Mouse (Mus musculus): Measurements from ENCODE around the gene Idua. TPM values are rescaled to one million over a fixed set of nuclear protein-coding genes. Genes with fewer than 3 reads are reported as not detected.

Idua gene
- polyA plus RNA-seq, 1 experiment from 2014 or later: 9.8 TPM

- Histone ChIP-seq H3K9me3 (no peaks in the 10 kb centered on the region), H3K4me1 (replicated peaks) (peaks cover 47% of the 10 kb centered on the region), H3K4me2 (peak overlapping the region; percentile 93; the same call in 1 of the 2 replicates), H3K9ac (no peak overlapping the region), H3K27me3 (peaks cover 38% of the 10 kb centered on the region), H3K36me3 (no peaks in the 10 kb centered on the region), H3K27ac (no peak overlapping the region), H3K4me3 (no peak overlapping the region)
- WGBS: 94% methylated on average over 12 of the region's 12 CpGs
- no peak for ATAC-seq (ENCODE audit: low FRiP score)
These were observed 35.7 kb downstream of the Idua start for GRCm38 (mm10) chr5:108695861-108696260.

- no peak overlapping the region for H3K4me3 ChIP-seq
- H3K9ac ChIP-seq: no peak overlapping the region
- H3K27me3 ChIP-seq: peaks cover 34% of the 10 kb centered on the region
- peaks cover 48% of the 10 kb centered on the region for H3K4me1 ChIP-seq (replicated peaks)
- H3K9me3 ChIP-seq: no peaks in the 10 kb centered on the region
- ATAC-seq (ENCODE audit: low FRiP score): no peak
- H3K4me2 ChIP-seq: no peak overlapping the region
- WGBS: 82% methylated on average over 3 of the region's 3 CpGs
- H3K27ac ChIP-seq: no peak overlapping the region
- H3K36me3 ChIP-seq: no peaks in the 10 kb centered on the region
These were observed 36.4 kb downstream of the Idua start for GRCm38 (mm10) chr5:108696542-108696941.

GRCm38 (mm10) chr5:108697341-108697753, 37.2 kb downstream of the Idua start:
- Histone ChIP-seq H3K4me1 (replicated peaks) (peaks cover 45% of the 10 kb centered on the region), H3K27ac (peak overlapping the region; percentile 71), H3K4me2 (no peak overlapping the region)

GRCm38 (mm10) chr5:108700346-108700745, 40.2 kb downstream of the Idua start:
- WGBS: 57% methylated on average over 3 of the region's 3 CpGs
- Histone ChIP-seq H3K9ac (no peak overlapping the region), H3K4me3 (no peak overlapping the region), H3K27me3 (0 out of 2 replicates have a peak, but pooled peaks cover 3% of the 10 kb centered on the region), H3K4me2 (no peak overlapping the region), H3K4me1 (replicated peaks) (peaks cover 30% of the 10 kb centered on the region), H3K27ac (no peak overlapping the region), H3K36me3 (0 out of 2 replicates have a peak, but pooled peaks cover 1% of the 10 kb centered on the region), H3K9me3 (no peaks in the 10 kb centered on the region)
- ATAC-seq (ENCODE audit: low FRiP score): no peak

More at GRCm38 (mm10) chr5:108697341-108697753, 37.2 kb downstream of the Idua start:
- ATAC-seq (ENCODE audit: low FRiP score): peak; percentile 26
- Histone ChIP-seq H3K9ac (peak overlapping the region; percentile 31; the same call in 1 of the 2 replicates), H3K4me3 (no peak overlapping the region), H3K36me3 (no peaks in the 10 kb centered on the region), H3K27me3 (peaks cover 26% of the 10 kb centered on the region), H3K9me3 (no peaks in the 10 kb centered on the region)
- WGBS: 8% methylated on average over 4 of the region's 4 CpGs

- Histone ChIP-seq H3K27me3 (no peaks in the 10 kb centered on the region), H3K27ac (no peak overlapping the region), H3K4me1 (replicated peaks) (peaks cover 21% of the 10 kb centered on the region), H3K4me3 (no peak overlapping the region), H3K4me2 (no peak overlapping the region), H3K9me3 (no peaks in the 10 kb centered on the region), H3K9ac (no peak overlapping the region), H3K36me3 (peaks cover 12% of the 10 kb centered on the region; the same call in 1 of the 2 replicates)
- WGBS: 67% methylated on average over 10 of the region's 10 CpGs
- ATAC-seq (ENCODE audit: low FRiP score): no peak
These were observed 41.4 kb downstream of the Idua start for GRCm38 (mm10) chr5:108701341-108702021.

GRCm38 (mm10) chr5:108703754-108704626, 43.9 kb downstream of the Idua start:
- no peak overlapping the region for H3K4me3 ChIP-seq
- H3K4me2 ChIP-seq: no peak overlapping the region
- 0 out of 2 replicates have a peak overlapping the region, but pooled peaks have one; percentile 13 for H3K9ac ChIP-seq
- H3K36me3 ChIP-seq: peaks cover 13% of the 10 kb centered on the region; the same call in 1 of the 2 replicates
- ATAC-seq (ENCODE audit: low FRiP score): 0 out of 2 replicates have a peak, but pooled peaks have one; percentile 12
- peaks cover 5% of the 10 kb centered on the region; the same call in 1 of the 2 replicates for H3K4me1 ChIP-seq (replicated peaks)
- no peak overlapping the region for H3K27ac ChIP-seq
- no peaks in the 10 kb centered on the region for H3K27me3 ChIP-seq
- 87% methylated on average over 12 of the region's 12 CpGs for WGBS
- no peaks in the 10 kb centered on the region for H3K9me3 ChIP-seq

- Histone ChIP-seq H3K4me3 (no peak overlapping the region), H3K4me2 (no peak overlapping the region)
- 82% methylated on average over 2 of the region's 2 CpGs for WGBS
These were observed 47.6 kb downstream of the Idua start for GRCm38 (mm10) chr5:108707758-108708157.

GRCm38 (mm10) chr5:108708419-108708818, 48.3 kb downstream of the Idua start:
- Histone ChIP-seq H3K4me3 (no peak overlapping the region), H3K27ac (no peak overlapping the region), H3K9ac (no peak overlapping the region), H3K9me3 (no peaks in the 10 kb centered on the region), H3K4me1 (replicated peaks) (no peaks in the 10 kb centered on the region), H3K36me3 (peaks cover 13% of the 10 kb centered on the region; the same call in 1 of the 2 replicates), H3K4me2 (no peak overlapping the region), H3K27me3 (no peaks in the 10 kb centered on the region)
- no peak for ATAC-seq (ENCODE audit: low FRiP score)
- whole genome bisulfite sequencing: 92% methylated on average over 1 of the region's 1 CpGs

More at GRCm38 (mm10) chr5:108707758-108708157, 47.6 kb downstream of the Idua start:
- H3K9ac ChIP-seq: no peak overlapping the region
- no peak for ATAC-seq (ENCODE audit: low FRiP score)
- no peaks in the 10 kb centered on the region for H3K27me3 ChIP-seq
- no peak overlapping the region for H3K27ac ChIP-seq
- peaks cover 13% of the 10 kb centered on the region; the same call in 1 of the 2 replicates for H3K36me3 ChIP-seq
- H3K9me3 ChIP-seq: no peaks in the 10 kb centered on the region
- H3K4me1 ChIP-seq (replicated peaks): no peaks in the 10 kb centered on the region

GRCm38 (mm10) chr5:108708981-108709731, 49.0 kb downstream of the Idua start:
- no peak for ATAC-seq (ENCODE audit: low FRiP score)
- H3K9ac ChIP-seq: no peak overlapping the region
- no peak overlapping the region for H3K4me2 ChIP-seq
- no peaks in the 10 kb centered on the region for H3K4me1 ChIP-seq (replicated peaks)
- H3K36me3 ChIP-seq: peaks cover 13% of the 10 kb centered on the region; the same call in 1 of the 2 replicates
- no peaks in the 10 kb centered on the region for H3K27me3 ChIP-seq
- no peak overlapping the region for H3K4me3 ChIP-seq
- WGBS: 64% methylated on average over 6 of the region's 6 CpGs
- no peaks in the 10 kb centered on the region for H3K9me3 ChIP-seq
- no peak overlapping the region for H3K27ac ChIP-seq

GRCm38 (mm10) chr5:108711968-108712367, 51.8 kb downstream of the Idua start:
- H3K9ac ChIP-seq: no peak overlapping the region
- H3K36me3 ChIP-seq: no peaks in the 10 kb centered on the region
- H3K4me3 ChIP-seq: no peak overlapping the region
- H3K4me2 ChIP-seq: no peak overlapping the region
- WGBS: 85% methylated on average over 6 of the region's 6 CpGs
- H3K27me3 ChIP-seq: no peaks in the 10 kb centered on the region
- H3K27ac ChIP-seq: no peak overlapping the region
- H3K4me1 ChIP-seq (replicated peaks): no peaks in the 10 kb centered on the region
- no peaks in the 10 kb centered on the region for H3K9me3 ChIP-seq
- no peak for ATAC-seq (ENCODE audit: low FRiP score)

- Histone ChIP-seq H3K4me2 (no peak overlapping the region), H3K27me3 (no peaks in the 10 kb centered on the region), H3K36me3 (no peaks in the 10 kb centered on the region), H3K27ac (no peak overlapping the region), H3K4me1 (replicated peaks) (peaks cover 5% of the 10 kb centered on the region; the same call in 1 of the 2 replicates), H3K9me3 (no peaks in the 10 kb centered on the region), H3K9ac (no peak overlapping the region), H3K4me3 (no peak overlapping the region)
- 92% methylated on average over 2 of the region's 2 CpGs for WGBS
- ATAC-seq (ENCODE audit: low FRiP score): no peak
These were observed 53.0 kb downstream of the Idua start for GRCm38 (mm10) chr5:108713096-108713495.

- no peak for ATAC-seq (ENCODE audit: low FRiP score)
- Histone ChIP-seq H3K4me1 (replicated peaks) (peaks cover 5% of the 10 kb centered on the region; the same call in 1 of the 2 replicates), H3K27ac (no peak overlapping the region), H3K9ac (no peak overlapping the region), H3K4me2 (no peak overlapping the region), H3K36me3 (no peaks in the 10 kb centered on the region), H3K4me3 (no peak overlapping the region), H3K9me3 (no peaks in the 10 kb centered on the region), H3K27me3 (no peaks in the 10 kb centered on the region)
These were observed 53.6 kb downstream of the Idua start for GRCm38 (mm10) chr5:108713691-108714090.

Measured in hindbrain, embryonic 13.5 days (tissue).